Mouse (Mus musculus) embryo, embryonic 9.5 days (tissue): ENCODE data around the gene Frmpd3.
"Not testable (repeated sequence)": the region's sequence is repeated elsewhere in the genome, so short reads cannot be mapped to it uniquely, and the experiment has no call there.

ENCODE experiments used
- DNase-seq: peaks from one replicate; pipeline ENCODE4 v3.0.0-alpha.2; 2017; ENCODE audit errors: extremely low spot score

Gene Frmpd3

DNA sequence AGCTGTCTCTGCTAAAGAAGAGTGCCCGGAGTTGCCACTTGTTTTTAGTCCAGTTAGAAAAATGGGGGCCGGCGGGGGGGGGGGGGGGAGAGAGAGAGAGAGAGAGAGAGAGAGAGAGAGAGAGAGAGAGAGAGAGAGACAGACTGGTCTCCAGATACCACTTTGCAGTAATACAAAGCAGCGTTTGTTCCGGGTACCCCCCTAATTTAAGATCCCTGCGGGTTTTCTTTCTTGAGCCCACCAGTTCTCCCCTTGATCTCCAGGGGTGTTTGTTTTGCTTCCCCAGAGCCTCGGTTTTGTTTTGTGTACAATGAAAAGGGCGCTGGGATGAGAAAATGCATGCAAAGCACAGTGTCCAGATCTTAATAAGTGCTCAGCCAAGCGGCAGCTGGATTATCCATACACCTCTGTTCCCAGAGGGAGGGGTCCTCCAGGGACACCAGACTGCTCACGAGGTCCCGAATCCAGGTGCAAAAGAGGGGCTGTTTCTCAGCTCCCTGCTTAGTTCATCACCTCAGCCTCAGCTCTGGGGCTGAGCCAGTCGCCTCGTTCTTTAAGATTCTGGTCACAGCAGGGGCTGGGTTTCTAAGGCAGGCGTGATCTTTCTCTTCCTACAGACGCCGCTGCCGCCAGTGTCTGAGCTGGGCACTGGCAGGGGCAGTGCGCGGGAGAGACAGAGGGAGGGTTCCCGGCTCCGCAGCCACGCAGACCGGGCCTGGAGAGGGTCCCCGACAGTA lies at the start of gene Frmpd3:
Gene Frmpd3, plus strand, starts transcription at position 608 of the 737 bp plus-strand sequence.
- peak; percentile 18 for DNase-seq

DNA sequence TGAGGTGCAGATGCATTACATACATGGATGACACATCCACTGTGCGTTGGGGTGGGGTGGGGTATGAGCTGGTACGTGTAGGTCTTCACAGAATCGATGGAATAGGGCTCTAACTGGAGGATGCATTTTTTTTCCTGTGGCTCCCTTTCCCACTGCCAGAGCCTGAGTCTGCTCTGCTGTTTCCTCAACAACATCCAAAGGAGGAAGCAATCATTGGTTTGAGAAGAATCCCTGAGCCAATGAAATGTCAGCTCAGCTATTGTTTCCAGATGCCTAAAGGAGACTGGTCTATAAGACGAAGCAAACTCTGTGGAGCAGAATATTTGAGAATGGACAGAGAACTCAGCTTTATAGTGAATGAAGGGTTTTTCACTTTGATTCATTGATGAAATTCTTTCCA lies 38.3 kb upstream of the Frmpd3 start:
- no peak for DNase-seq

DNA sequence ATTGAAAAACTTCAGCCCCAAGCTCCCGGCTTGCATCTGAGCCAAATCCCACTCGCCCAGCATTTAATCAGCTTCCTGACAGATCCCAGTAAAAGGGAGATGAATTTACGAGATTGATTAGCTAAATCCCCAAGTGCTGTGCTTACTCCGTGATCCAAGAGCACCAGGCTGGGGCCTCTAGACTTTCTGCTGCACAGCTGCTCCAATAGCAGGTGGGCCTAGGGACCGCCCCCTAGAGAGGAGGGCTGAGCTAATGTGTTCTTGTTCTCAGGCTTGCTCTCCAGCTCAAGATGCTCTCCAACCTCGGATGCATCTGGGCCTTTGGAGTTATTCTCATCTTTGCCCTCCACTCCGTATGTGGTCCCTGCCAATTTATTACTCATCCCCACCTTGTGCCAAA lies 36.4 kb upstream of the Frmpd3 start:
- no peak for DNase-seq

DNA sequence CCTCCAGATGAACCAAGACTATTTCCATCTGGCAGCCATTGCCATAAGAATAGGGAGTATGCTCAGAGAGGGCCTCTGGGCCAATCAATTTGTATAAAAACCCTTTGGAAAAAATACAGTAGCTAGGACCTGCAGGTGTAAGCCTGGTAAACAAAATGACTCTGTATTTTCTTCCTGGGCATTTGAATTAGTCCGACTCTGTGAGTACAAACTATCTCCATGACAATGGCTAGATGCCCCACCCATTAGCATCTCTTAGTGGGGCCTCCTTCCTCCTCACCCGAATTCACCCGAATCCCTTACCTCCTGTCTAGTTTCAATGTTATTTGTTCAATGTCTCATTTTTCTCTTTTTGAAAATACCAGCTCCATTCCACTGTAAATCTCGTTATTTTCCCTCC lies 24.1 kb upstream of the Frmpd3 start:
- no peak for DNase-seq

DNA sequence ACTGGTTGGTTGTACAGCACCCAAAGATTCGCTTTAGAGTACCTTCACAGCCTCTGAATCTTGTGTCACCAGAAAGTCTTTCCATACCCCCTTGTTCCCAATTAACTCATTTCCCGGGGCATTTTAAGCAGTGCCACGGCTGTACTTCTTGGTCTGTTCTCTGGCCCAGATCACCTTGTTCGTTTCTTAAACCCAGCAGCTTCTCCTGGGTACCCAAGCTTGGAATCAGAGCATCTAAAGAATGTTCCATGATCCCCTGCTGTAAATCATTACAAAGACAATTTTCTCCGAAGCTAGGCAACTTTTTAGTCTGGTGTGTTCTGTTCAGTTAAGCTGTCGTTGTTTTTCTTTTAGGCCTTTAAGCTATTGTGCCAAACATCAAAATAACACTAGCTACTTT lies 22.9 kb upstream of the Frmpd3 start:
- DNase-seq, result no peak

DNA sequence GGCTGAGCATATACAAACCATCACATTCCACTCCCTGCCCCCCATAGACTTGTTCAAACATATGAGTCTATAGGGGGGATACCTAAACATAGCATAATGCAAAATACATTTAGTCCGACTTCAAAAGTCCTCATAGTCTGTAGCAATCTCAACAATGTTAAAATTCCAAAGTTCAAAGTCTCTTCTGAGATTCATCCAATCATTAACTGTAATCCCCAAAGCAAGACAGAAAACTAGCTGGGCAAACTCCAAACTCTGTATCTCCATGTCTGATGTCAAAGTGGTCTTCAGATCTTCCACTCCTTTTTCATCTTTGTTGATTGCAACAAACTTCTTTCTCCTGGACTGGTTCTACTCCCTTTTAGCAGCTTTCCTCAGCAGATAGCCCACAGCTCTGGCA lies 21.4 kb upstream of the Frmpd3 start:
- not testable (repeated sequence) for DNase-seq

DNA sequence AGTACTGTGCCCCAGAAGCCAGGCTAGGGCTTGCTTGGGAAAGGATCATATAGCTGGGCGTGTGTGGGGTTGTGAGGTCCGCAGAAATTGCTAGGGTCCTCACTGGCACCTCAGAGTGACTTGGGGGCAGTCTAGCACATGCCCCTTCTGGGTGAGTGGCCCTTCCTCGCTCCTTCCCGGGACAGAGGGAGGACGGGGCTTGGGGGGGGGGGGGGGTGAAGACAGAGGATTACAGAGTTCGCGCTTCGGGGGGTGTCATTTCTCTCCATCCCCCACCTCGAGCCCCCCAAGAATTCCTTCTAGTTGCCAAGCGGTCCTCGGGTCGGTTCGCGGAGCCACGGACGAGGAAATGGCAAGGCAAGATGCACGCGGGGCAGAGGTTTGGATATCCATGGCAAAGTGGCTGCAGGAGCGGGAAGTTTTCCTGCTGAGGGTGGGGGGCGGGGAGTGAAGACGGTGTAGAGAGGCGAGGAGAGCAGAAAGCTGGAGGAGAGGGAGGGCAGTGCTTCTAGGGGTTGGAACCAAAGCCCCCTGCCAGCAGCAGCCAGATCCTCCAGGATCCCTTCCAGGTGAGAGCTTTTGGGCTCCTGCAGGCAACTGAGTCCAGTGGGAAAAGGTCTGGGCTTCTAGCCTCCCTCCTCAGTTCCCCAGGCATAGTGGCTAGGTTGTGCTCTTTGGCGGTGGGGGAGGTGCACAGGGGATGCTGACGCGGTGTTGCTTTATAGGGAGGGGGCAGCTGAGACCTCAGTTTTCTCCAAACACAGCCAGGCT lies 515 bp downstream of the Frmpd3 start:
- DNase-seq, result no peak

DNA sequence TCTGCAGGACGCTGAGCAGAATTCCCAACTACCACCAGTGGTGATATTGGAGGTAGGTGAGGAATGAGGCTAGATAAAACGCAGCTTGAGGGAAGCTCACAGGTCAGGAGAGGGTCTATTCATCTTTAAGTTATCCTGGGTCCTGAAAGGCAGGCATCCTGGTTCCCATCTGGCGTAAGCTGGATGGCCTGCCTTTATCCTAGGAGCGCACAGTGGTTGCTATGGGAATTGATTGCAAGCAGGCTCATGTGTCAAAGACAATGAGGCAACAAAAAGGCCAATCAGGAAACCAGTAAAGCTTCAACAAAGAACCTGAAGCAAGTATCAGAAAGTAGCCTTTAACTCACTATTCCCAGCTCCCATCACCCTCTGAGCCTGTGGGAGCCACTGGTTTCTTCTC lies 33.6 kb downstream of the Frmpd3 start:
- peak; percentile 1 for DNase-seq

DNA sequence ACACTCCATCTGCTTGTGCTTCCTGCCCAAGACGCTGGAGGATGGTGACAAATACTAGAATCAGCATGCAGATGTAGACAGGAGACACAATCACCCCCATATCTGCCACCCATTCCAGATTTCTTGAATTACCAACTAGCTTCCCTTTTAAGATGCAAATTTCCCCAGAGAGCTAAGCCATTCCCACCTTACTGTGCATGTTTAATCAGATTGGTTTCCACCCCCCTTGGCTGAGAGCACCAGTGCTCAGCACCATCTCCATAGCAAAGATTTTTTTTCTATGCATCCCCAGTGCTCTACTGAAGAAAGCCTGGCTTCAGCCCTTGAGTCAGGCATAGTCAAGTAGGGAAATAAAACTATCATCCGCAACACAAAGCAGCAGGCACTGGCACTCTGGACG lies 57.9 kb downstream of the Frmpd3 start:
- no peak for DNase-seq

DNA sequence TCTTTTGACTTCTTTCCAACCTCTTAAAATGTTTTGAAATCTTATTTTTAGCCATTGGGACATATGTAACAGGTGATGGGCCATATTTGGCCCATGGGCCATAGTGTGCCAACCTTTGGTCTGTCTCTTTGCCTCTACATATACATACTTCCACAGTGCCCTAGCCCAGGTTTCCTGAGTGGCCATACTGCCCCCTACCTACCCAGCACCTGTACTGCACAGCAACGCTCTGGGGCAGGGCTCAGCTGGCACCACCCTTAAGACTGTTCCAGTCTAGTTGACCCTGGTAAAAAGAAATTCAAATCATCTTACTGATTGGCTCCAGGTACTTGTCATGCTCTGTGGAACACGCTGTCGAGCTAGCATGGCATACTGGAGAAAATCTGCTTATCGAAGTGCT lies 60.8 kb downstream of the Frmpd3 start:
- no peak for DNase-seq

DNA sequence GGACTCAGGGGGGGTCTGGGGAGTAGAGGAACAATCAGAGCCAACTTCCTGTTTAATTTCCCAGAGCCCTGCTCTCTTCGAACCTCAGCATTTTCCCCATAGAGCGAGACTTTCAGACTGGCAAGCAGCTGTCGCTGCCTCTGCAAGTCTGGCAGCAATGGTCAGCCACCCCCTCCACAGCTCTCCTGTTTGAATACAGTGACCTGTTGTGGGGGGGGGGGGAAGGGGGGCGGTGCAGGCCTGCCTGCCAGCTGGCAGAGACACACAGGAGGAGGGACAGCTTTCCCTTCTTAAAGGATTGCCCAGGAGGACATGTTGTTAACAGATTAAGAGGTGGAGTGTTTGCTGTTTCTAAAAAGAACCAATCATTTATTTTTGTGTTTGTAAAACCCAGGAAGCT lies 64.0 kb downstream of the Frmpd3 start:
- no peak for DNase-seq

DNA sequence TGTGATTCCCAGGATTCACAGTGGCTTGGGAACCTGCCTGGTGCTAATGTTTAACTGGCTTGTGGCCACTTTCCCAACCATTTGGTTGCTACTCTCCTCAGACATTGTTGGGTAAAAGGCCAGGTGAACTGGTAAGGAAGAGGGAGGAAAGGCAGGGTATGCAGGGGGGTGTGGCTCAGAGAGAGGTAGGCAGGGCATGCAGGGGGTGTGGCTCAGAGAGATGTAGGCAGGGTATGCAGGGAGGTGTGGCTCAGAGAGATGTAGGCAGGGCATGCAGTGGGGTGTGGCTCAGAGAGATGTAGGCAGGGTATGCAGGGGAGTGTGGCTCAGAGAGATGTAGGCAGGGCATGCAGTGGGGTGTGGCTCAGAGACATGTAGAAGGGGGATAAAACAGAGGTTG lies 64.4 kb downstream of the Frmpd3 start:
- DNase-seq, result no peak

DNA sequence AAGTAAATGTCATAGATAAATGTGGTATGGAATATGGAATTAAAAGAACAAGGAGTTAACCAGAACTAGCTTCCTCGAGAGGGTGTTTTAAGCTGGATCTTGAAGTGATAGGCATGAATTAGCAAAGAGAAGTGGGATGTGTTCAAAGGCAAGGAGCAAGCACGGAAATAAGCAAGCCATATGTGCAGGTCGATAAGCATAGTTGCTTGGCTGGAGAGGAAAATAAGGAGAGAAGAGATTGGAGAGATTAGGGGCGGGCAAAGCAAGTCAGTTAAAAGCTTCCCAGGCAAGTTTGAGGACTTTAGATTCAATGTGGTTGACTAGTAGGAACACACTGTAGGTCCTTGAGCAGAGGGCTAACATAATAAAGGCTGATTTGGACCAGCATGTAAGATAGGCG lies 65.5 kb downstream of the Frmpd3 start:
- DNase-seq, result no peak

DNA sequence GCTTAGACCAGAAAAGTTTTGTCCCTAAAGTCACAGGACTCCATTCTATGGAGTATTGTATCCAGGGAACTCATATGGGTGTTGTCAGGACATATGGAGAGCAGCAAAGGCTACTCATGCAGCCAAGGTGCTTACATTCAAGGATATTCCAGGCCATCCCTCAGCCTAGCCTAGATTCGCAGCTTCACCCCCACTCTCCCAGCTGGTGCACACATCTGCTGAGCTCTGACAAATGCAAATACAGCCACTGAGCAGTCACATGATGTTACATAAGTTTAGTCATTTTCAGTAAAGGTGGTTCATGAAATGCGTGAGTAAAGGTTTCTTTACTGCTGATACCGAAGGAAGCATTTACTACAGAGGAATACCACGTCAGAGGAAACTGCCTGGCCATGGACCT lies 76.4 kb downstream of the Frmpd3 start:
- no peak for DNase-seq

DNA sequence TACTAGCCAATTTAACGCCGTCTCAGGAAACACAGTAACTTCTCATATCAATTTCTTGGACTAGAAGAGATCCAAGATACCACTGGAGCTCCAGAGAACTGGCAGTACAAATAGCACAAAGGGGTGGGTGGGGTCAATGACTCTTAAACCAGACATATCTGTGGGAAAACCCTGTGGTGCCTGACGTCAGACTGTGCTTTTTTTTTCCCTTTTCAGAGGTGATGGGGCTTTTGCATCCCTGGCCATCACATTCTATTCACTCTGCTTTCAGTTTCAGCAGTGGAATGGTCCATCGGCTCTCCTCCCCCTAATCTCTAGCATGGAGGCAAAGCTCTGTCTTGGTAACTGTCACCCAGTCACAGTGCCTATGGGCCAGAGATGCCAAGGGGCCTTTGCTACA lies 85.1 kb downstream of the Frmpd3 start:
- no peak for DNase-seq

DNA sequence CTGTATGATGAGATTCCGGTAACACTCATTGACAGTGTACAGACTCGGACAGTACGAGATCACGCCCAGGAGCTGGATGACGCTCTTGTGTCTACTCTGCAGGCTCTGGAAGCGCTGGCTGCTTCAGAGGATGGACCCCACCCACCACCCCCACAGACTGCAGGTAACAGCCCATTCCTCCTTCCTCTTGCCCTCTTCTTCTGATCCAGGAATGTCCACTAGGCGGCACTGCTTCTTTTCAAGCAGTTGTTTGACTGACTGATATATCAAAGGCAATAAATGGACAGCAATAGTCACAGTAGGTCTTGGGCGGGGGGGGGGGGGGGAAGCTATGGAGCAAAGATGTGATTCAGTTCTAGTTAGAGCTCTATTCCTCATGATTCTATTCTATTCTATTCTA lies 86.2 kb downstream of the Frmpd3 start:
- no peak for DNase-seq

DNA sequence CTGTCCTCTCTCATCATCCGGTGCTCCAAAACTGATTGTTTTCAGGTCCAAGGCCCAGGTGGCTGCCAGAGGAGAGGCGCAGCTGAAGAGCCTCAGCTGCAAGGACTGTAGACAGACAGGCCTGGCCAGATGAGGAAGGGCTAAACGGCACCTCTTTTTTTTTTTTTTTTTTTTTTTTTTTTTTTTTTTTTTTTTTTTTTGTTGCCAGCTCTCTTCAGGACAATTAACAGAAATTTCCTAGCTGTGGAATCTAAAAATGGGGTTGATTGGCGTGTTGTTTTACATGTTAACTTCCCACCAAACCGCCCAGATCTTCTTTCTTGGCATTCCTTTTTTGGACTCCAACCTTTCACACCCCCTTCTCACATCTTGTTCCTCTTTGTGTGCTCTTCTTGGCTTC lies 87.9 kb downstream of the Frmpd3 start:
- DNase-seq, result no peak

DNA sequence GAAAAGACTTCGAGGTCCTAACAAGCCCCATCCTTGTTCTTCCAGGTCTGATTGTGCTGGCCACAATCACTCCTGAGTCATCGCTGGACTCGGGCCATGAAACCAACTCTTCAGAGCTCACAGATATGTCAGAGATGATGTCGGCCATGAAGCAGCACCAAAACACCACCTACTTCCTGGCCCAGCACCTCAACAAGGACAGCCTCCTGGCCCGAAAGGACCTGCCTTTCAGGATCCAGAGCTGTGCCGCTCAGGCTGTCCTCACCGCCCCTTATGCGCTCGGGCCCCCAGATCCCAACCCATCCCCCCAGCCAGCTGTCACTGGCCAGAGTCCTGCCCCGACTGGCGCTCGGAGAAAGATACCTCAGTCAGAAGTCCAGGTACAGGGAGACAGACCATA lies 88.4 kb downstream of the Frmpd3 start:
- DNase-seq, result no peak

DNA sequence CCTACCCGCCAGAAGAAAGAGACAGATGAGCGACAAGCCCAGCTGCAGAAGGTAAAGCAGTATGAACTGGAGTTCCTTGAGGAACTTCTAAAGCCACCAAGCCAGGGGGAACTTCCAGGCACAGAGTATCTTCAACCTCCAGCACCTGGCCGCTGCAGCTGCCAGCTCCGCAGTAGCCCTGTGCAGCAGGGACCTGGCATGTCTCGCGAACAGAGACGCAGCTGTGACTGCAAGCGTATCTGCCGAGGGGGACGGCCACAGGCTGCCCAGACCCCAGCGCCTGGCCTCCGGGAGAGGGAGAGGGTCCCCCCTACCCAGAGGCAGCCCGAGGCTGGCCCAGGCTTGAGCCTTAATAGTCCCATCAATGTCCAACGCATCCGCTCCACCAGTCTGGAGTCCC lies 89.9 kb downstream of the Frmpd3 start:
- no peak for DNase-seq

DNA sequence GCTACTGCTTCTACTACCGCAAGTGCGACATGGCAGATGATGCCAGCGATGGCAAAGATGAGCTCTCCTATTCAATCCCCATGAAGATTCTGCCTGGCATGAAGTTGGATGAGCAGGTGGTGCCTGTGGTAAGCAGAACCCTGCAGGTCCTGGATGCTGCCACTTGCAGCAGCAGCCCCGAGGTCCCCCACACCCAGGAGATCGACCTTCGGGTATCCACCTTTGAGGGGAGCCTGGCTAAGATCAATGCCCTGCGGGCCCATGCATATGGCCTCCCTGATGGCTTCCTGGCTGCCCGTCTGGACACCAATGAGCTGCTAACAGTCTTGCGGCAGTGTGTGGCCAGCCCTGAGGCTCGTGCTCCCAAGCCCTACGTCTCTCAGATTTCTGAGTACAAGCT lies 90.7 kb downstream of the Frmpd3 start:
- DNase-seq, result no peak

DNA sequence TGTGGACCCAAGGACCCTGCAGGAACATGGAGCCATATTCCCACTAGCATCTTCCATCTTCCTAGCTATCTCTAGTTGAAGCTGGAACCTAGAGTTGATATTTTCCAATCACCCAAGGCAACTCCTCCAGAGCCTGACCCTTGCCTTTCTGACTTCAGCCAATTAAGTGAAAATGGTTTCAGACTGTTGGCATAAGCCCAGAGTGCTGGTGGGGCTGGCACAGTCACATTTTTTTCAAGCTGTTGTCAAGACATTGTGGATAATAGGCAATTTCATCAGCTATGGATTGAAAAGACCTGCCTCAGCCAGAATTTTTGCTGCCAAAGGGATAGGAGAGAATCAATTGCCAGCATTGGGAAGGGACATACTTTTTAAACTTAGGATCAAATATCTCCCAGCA lies 95.8 kb downstream of the Frmpd3 start:
- DNase-seq, result no peak

DNA sequence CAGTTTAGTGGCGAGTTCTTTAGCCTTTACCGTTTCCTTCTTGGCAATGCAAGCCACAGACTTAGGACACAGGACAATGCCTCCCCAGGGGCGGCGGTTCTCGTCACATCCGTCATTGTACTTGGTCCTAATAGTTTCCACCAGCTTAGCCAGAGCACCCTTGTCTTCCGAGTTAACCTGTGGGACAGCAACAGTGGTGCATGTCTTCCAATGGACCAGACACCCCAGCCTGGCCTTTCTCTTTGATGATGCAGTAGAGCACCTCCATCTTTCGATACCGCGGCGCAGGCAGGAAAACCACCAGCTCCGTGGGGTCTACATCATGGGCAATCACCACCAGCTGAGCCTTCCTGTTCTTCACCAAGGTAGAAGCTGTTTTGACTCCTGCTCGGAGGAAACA lies 103.5 kb downstream of the Frmpd3 start:
- DNase-seq, result no peak

DNA sequence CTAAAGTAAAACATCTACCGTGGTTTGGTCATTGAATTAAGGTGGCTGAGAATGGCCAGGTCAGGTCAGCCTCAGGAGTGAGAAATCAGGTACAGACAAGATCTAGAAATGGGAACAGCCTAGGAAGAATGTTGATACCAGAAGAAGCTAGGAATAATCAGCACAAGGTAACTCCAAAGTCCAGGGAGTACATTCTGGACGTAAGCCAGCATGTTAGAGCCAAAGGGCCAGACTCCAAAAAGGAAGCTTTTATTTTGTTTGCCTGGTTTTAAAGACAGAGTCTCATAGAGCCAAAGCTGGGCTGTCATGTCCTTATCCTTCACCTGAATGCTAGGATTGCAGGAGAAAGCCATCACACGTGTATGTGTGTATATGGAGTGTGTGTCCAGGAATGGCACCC lies 108.0 kb downstream of the Frmpd3 start:
- no peak for DNase-seq
